Mouse (Mus musculus) limb, embryonic 12.5 days (tissue): ENCODE data around the gene Fam241a. TPM values are rescaled to one million over a fixed set of nuclear protein-coding genes. Genes with fewer than 3 reads are reported as not detected.

Experiments
- ATAC-seq: fragments of 200-750 bp; cut with Nextera tagmentation; 2 replicates; pipeline ENCODE4 v1.8.0; 2017; ENCODE audit warnings: low read depth, moderate TSS enrichment; ENCODE audit not compliant: insufficient number of reproducible peaks, insufficient read depth, low FRiP score, low TSS enrichment
- H3K27ac ChIP-seq: fragments of 300-500 bp; sonication (generic); 2 replicates; pipeline ENCODE4 v1.5.1; 2016; ENCODE audit warnings: mild to moderate bottlenecking, moderate library complexity
- H3K27me3 ChIP-seq: fragments of 300-500 bp; sonication (generic); 2 replicates; pipeline ENCODE4 v1.6.1; 2016; ENCODE audit warnings: mild to moderate bottlenecking, moderate library complexity
- H3K36me3 ChIP-seq: fragments of 300-500 bp; sonication (generic); 2 replicates; pipeline ENCODE4 v1.6.1; 2016; ENCODE audit warnings: mild to moderate bottlenecking, moderate library complexity
- H3K4me1 ChIP-seq: fragments of 300-500 bp; sonication (generic); replicated peaks from 2 replicates; pipeline ENCODE4 v1.6.1; 2016
- H3K4me2 ChIP-seq: fragments of 300-500 bp; sonication (generic); 2 replicates; pipeline ENCODE4 v1.6.1; 2016; ENCODE audit warnings: mild to moderate bottlenecking, moderate library complexity
- H3K4me3 ChIP-seq: fragments of 300-500 bp; sonication (generic); replicated peaks from 2 replicates; pipeline ENCODE4 v1.5.1; 2016; ENCODE audit warnings: mild to moderate bottlenecking
- H3K9ac ChIP-seq: fragments of 300-500 bp; sonication (generic); replicated peaks from 2 replicates; pipeline ENCODE4 v1.6.1; 2016; ENCODE audit warnings: mild to moderate bottlenecking, moderate library complexity
- H3K9me3 ChIP-seq: fragments of 300-500 bp; sonication (generic); 2 replicates; pipeline ENCODE4 v1.6.1; 2016; ENCODE audit warnings: mild to moderate bottlenecking, moderate library complexity
- WGBS: fragments of 180-500 bp; shearing (Covaris S2); methylation state at CpG from one replicate; pipeline ENCODE4 v1.1.7; 2016; 5-methylcytosine and 5-hydroxymethylcytosine counted together
- polyA plus RNA-seq: library from polyadenylated mRNA; unstranded; fragments of >200 nt; fragmentation: Nextera tagmentation; extraction: Ambion mirVana; gene quantifications from 2 replicates; pipeline ENCODE4 v1.2.1, GENCODE M21; 2016

Gene Fam241a
- polyA plus RNA-seq, 1 experiment from 2014 or later: 3.6 TPM

- Histone ChIP-seq H3K4me2 (no peak overlapping the region), H3K4me3 (no peak overlapping the region), H3K4me1 (no peaks in the 10 kb centered on the region), H3K27me3 (peaks cover 5% of the 10 kb centered on the region; the same call in 1 of the 2 replicates), H3K36me3 (no peaks in the 10 kb centered on the region), H3K9me3 (peaks cover 3% of the 10 kb centered on the region; the same call in 1 of the 2 replicates), H3K27ac (no peak overlapping the region), H3K9ac (no peak overlapping the region)
- WGBS: 64% methylated on average over 9 of the region's 9 CpGs
- no peak for ATAC-seq
These were observed 45.1 kb downstream of the Fam241a start for GRCm38 (mm10) chr3:127850776-127851646.

GRCm38 (mm10) chr3:127849922-127850321, 46.2 kb downstream of the Fam241a start:
- peaks cover 6% of the 10 kb centered on the region; the same call in 1 of the 2 replicates for H3K9me3 ChIP-seq
- no peaks in the 10 kb centered on the region for H3K36me3 ChIP-seq
- H3K4me2 ChIP-seq: no peak overlapping the region
- no peak overlapping the region for H3K4me3 ChIP-seq
- peaks cover 5% of the 10 kb centered on the region; the same call in 1 of the 2 replicates for H3K27me3 ChIP-seq
- H3K27ac ChIP-seq: no peak overlapping the region
- no peaks in the 10 kb centered on the region for H3K4me1 ChIP-seq
- WGBS: 85% methylated on average over 5 of the region's 5 CpGs
- no peak overlapping the region for H3K9ac ChIP-seq
- ATAC-seq: no peak

GRCm38 (mm10) chr3:127848088-127848808, 47.9 kb downstream of the Fam241a start:
- H3K9ac ChIP-seq: no peak overlapping the region
- peaks cover 6% of the 10 kb centered on the region; the same call in 1 of the 2 replicates for H3K9me3 ChIP-seq
- ATAC-seq: no peak
- no peak overlapping the region for H3K4me2 ChIP-seq
- 84% methylated on average over 11 of the region's 11 CpGs for WGBS
- no peak overlapping the region for H3K27ac ChIP-seq
- H3K4me1 ChIP-seq: no peaks in the 10 kb centered on the region
- H3K27me3 ChIP-seq: peaks cover 5% of the 10 kb centered on the region; the same call in 1 of the 2 replicates
- H3K4me3 ChIP-seq: no peak overlapping the region
- no peaks in the 10 kb centered on the region for H3K36me3 ChIP-seq

- Histone ChIP-seq H3K4me1 (no peaks in the 10 kb centered on the region), H3K9me3 (peaks cover 6% of the 10 kb centered on the region; the same call in 1 of the 2 replicates), H3K27ac (no peak overlapping the region), H3K4me3 (no peak overlapping the region), H3K27me3 (no peaks in the 10 kb centered on the region; the same call in 1 of the 2 replicates), H3K4me2 (no peak overlapping the region), H3K36me3 (no peaks in the 10 kb centered on the region), H3K9ac (no peak overlapping the region)
- ATAC-seq: no peak
- WGBS: 86% methylated on average over 5 of the region's 5 CpGs
These were observed 52.2 kb downstream of the Fam241a start for GRCm38 (mm10) chr3:127843941-127844327.

GRCm38 (mm10) chr3:127843324-127843940, 52.7 kb downstream of the Fam241a start:
- Histone ChIP-seq H3K9ac (no peak overlapping the region), H3K4me3 (no peak overlapping the region), H3K4me2 (no peak overlapping the region), H3K4me1 (no peaks in the 10 kb centered on the region), H3K36me3 (no peaks in the 10 kb centered on the region), H3K9me3 (peaks cover 6% of the 10 kb centered on the region; the same call in 1 of the 2 replicates), H3K27ac (no peak overlapping the region), H3K27me3 (no peaks in the 10 kb centered on the region; the same call in 1 of the 2 replicates)
- WGBS: 79% methylated on average over 2 of the region's 2 CpGs
- ATAC-seq: no peak

GRCm38 (mm10) chr3:127841926-127842325, 54.2 kb downstream of the Fam241a start:
- Histone ChIP-seq H3K36me3 (no peaks in the 10 kb centered on the region), H3K4me2 (no peak overlapping the region), H3K27ac (no peak overlapping the region), H3K4me3 (no peak overlapping the region), H3K4me1 (no peaks in the 10 kb centered on the region; the same call in 1 of the 2 replicates), H3K9me3 (peaks cover 6% of the 10 kb centered on the region; the same call in 1 of the 2 replicates), H3K9ac (no peak overlapping the region), H3K27me3 (no peaks in the 10 kb centered on the region; the same call in 1 of the 2 replicates)
- WGBS: 82% methylated on average over 8 of the region's 8 CpGs
- ATAC-seq: no peak

GRCm38 (mm10) chr3:127837972-127838644, 58.0 kb downstream of the Fam241a start:
- Histone ChIP-seq H3K27ac (peak overlapping the region; percentile 90), H3K9ac (peak overlapping the region; percentile 67), H3K9me3 (no peaks in the 10 kb centered on the region), H3K36me3 (no peaks in the 10 kb centered on the region), H3K4me3 (peak overlapping the region; percentile 94), H3K4me1 (peaks cover 12% of the 10 kb centered on the region), H3K27me3 (no peaks in the 10 kb centered on the region), H3K4me2 (peak overlapping the region; percentile 80)
- 32% methylated on average over 8 of the region's 8 CpGs for WGBS
- peak; percentile 5; the same call in 1 of the 2 replicates for ATAC-seq

- Histone ChIP-seq H3K27me3 (no peaks in the 10 kb centered on the region), H3K9ac (peak within 1 kb of the TSS; percentile 91), H3K4me1 (peaks cover 12% of the 10 kb centered on the region), H3K9me3 (no peaks in the 10 kb centered on the region), H3K36me3 (no peaks in the 10 kb centered on the region), H3K4me2 (peak within 1 kb of the TSS; percentile 80), H3K4me3 (peak within 1 kb of the TSS; percentile 94), H3K27ac (peak within 1 kb of the TSS; percentile 90)
- peak; percentile 97 for ATAC-seq
- under 1% methylated on average over 89 of the region's 89 CpGs for WGBS
These were observed 58.8 kb downstream of the Fam241a start, which contains the start of gene Ap1ar for GRCm38 (mm10) chr3:127837154-127837865. Gene Ap1ar (minus strand): TSS chr3:127837523.

- Histone ChIP-seq H3K4me3 (peak overlapping the region; percentile 94), H3K27ac (peak overlapping the region; percentile 90), H3K36me3 (0 out of 2 replicates have a peak, but pooled peaks cover 3% of the 10 kb centered on the region), H3K9ac (peak overlapping the region; percentile 91), H3K4me1 (peaks cover 12% of the 10 kb centered on the region), H3K27me3 (no peaks in the 10 kb centered on the region), H3K4me2 (peak overlapping the region; percentile 80), H3K9me3 (no peaks in the 10 kb centered on the region)
- no peak for ATAC-seq
- WGBS: 3% methylated on average over 17 of the region's 17 CpGs
These were observed 59.3 kb downstream of the Fam241a start for GRCm38 (mm10) chr3:127836798-127837153.

GRCm38 (mm10) chr3:127835594-127835993, 60.5 kb downstream of the Fam241a start:
- 87% methylated on average over 6 of the region's 6 CpGs for whole genome bisulfite sequencing
- Histone ChIP-seq H3K9ac (no peak overlapping the region), H3K4me1 (peaks cover 12% of the 10 kb centered on the region), H3K4me3 (no peak overlapping the region), H3K9me3 (no peaks in the 10 kb centered on the region), H3K36me3 (0 out of 2 replicates have a peak, but pooled peaks cover 7% of the 10 kb centered on the region), H3K4me2 (0 out of 2 replicates have a peak overlapping the region, but pooled peaks have one; percentile 15), H3K27ac (no peak overlapping the region), H3K27me3 (no peaks in the 10 kb centered on the region)
- ATAC-seq: no peak
